Mouse (Mus musculus): ENCODE measurements around the gene Ly9.

The Ly9 gene

GRCm38 (mm10) chr1:171607176-171607575, at the start of gene Ly9:
Ly9 (minus strand) TSS chr1:171607410.
- DNase-seq = no peak

GRCm38 (mm10) chr1:171652734-171653133, 45.5 kb upstream of the Ly9 start, which contains the start of gene Slamf7:
Slamf7 (minus strand) TSS chr1:171653035.
- no peak for DNase-seq

GRCm38 (mm10) chr1:171648840-171649239, 41.6 kb upstream of the Ly9 start:
- no peak for DNase-seq

- DNase-seq = no peak
Measured at GRCm38 (mm10) chr1:171647716-171648115, 40.5 kb upstream of the Ly9 start.

- no peak for DNase-seq
Measured at GRCm38 (mm10) chr1:171646429-171646940, 39.3 kb upstream of the Ly9 start.

GRCm38 (mm10) chr1:171643612-171644011, 36.4 kb upstream of the Ly9 start:
- DNase-seq = peak; percentile 69

GRCm38 (mm10) chr1:171640796-171641195, 33.6 kb upstream of the Ly9 start:
- no peak for DNase-seq

GRCm38 (mm10) chr1:171638686-171639085, 31.5 kb upstream of the Ly9 start:
- DNase-seq = no peak

GRCm38 (mm10) chr1:171637101-171637500, 29.9 kb upstream of the Ly9 start:
- DNase-seq = no peak

- no peak for DNase-seq
Measured at GRCm38 (mm10) chr1:171635696-171636095, 28.5 kb upstream of the Ly9 start.

- no peak for DNase-seq
Measured at GRCm38 (mm10) chr1:171631447-171631846, 24.2 kb upstream of the Ly9 start.

GRCm38 (mm10) chr1:171630912-171631311, 23.7 kb upstream of the Ly9 start:
- DNase-seq = no peak

- DNase-seq = no peak
Measured at GRCm38 (mm10) chr1:171630041-171630440, 22.8 kb upstream of the Ly9 start.

- no peak for DNase-seq
Measured at GRCm38 (mm10) chr1:171629168-171629567, 22.0 kb upstream of the Ly9 start.

GRCm38 (mm10) chr1:171627801-171628200, 20.6 kb upstream of the Ly9 start:
- DNase-seq = no peak

- DNase-seq = no peak
Measured at GRCm38 (mm10) chr1:171620091-171620490, 12.9 kb upstream of the Ly9 start.

GRCm38 (mm10) chr1:171619645-171620044, 12.4 kb upstream of the Ly9 start:
- DNase-seq = no peak

GRCm38 (mm10) chr1:171619001-171619400, 11.8 kb upstream of the Ly9 start:
- peak; percentile 20 for DNase-seq

- DNase-seq = no peak
Measured at GRCm38 (mm10) chr1:171616881-171617515, 9.8 kb upstream of the Ly9 start.

- no peak for DNase-seq
Measured at GRCm38 (mm10) chr1:171613962-171614361, 6.8 kb upstream of the Ly9 start.

- DNase-seq = no peak
Measured at GRCm38 (mm10) chr1:171610781-171611180, 3.6 kb upstream of the Ly9 start.

- DNase-seq = peak; percentile 18
Measured at GRCm38 (mm10) chr1:171610026-171610425, 2.8 kb upstream of the Ly9 start.

- DNase-seq = no peak
Measured at GRCm38 (mm10) chr1:171606656-171607055, 554 bp downstream of the Ly9 start.

GRCm38 (mm10) chr1:171604686-171605085, 2.5 kb downstream of the Ly9 start:
- no peak for DNase-seq

GRCm38 (mm10) chr1:171584584-171584983, 22.6 kb downstream of the Ly9 start:
- DNase-seq = no peak

Measured in liver (tissue).